Mouse (Mus musculus) large intestine, adult 2 months (tissue): ENCODE data around the gene Astn1. TPM values are rescaled to one million over a fixed set of nuclear protein-coding genes. Genes with fewer than 3 reads are reported as not detected.

Experiments
- DNase-seq: peaks from one replicate; pipeline ENCODE4 v3.0.0-alpha.2; 2012; ENCODE audit warnings: low read depth, low spot score
- WGBS: fragments of 180-500 bp; shearing (Covaris S2); methylation state at CpG from one replicate; pipeline ENCODE4 v1.1.7; 2018; 5-methylcytosine and 5-hydroxymethylcytosine counted together
- polyA plus RNA-seq: library from polyadenylated mRNA; depleted of rRNA; stranded (reverse); fragments of >200 nt; gene quantifications from 2 replicates; pipeline ENCODE4 v1.2.3, GENCODE M21; 2012

Astn1 gene
- polyA plus RNA-seq, 1 experiment: 0.27 TPM

DNA sequence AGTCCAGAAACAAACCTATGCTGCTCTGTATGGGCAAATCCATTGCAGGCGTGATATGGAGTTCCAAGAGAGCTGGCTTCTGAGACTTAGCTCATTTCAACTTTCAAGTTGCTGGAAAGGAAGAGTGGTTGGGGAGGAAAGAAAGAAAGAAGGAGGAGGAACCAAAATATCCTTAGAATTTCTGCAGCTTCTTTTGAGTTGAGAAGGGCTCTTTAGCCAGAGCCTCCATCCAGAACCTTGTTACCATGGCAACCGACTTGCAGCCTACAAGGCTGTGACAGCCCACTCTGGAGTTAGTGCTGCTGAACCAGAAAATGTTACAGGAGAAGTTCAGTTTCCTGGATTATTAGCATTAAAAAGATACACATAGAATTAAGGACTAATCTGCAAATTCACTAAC, 46.1 kb downstream of the Astn1 start:
- no peak for DNase-seq
- 74% methylated on average over 2 of the region's 2 CpGs for WGBS

DNA sequence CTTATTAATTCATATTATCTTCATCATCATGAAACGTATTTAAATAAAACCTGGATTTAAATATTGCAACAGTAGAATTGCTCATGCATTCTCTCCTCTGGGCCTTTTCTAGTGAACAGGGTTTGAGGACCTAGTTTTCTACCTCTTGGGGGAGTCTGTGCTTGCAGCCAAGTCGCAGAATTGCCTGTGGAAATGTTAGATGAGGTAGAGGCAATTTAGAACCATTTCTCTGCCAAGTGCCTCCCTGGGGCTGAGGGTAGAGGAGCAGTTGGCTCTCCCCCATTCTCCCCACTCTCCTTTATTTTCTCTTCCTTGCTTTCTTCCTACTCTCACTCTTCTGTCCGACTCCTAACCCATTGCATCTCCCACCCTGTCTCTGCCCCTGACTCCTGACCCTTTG, 49.1 kb downstream of the Astn1 start:
- no peak for DNase-seq
- WGBS: 58% methylated on average over 3 of the region's 3 CpGs

DNA sequence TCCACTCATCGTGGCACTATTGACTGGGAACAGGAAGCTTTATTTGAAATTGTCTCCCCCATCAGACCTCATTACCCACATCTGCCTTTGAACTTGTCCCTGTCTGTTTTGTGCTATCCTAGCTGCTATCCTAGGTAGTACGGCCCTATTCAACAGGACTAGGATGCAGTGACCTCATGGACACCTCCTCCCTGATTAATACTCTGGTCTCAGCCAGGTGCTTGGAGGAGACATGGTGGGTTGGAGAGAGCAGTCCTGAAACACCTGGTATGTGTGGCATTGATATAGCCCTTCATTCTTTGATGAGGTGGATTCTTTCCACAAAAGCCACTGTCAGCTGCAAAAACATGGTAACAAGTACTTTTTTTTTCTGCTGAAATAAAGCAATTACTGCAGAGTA, 52.1 kb downstream of the Astn1 start:
- 92% methylated on average over 2 of the region's 2 CpGs for WGBS
- DNase-seq: no peak

DNA sequence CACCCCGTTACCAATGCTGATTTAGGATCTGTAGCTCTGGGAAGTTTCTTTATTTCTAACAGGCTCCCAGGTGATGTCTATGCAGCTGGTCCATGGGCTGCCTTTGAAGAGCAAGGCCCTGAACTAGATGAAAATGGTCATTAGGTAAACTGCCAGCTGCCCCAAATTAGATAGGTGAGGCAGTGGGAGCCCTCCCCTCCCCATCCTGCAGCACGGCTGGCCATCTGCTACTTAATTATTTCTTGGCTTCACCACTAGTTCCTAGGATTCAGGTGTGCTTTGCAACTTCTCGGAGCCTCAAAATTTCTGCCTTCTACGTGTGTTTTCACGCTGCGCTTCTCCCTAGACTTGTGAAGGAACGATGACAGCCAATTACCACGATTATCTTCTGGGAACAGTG, 59.4 kb downstream of the Astn1 start:
- DNase-seq: no peak
- 68% methylated on average over 8 of the region's 8 CpGs for WGBS

DNA sequence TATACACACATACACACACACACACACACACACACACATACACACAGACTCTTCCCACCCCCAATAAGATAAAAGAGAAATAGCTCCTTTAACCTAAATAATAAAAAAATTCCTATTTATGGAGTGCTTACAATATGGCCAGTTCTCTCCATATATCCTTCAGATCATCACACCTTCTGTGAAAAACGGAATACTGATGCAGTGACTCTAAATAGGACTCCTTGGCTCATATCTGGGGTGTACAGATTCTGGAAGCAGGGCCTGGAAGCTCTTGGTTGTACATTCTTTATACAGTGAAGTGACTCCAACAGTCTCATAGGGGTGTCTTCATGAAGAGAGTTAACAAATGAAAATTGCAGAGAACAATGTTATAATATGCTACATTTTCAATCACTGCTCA, 60.7 kb downstream of the Astn1 start:
- 56% methylated on average over 1 of the region's 1 CpGs for WGBS
- no peak for DNase-seq

DNA sequence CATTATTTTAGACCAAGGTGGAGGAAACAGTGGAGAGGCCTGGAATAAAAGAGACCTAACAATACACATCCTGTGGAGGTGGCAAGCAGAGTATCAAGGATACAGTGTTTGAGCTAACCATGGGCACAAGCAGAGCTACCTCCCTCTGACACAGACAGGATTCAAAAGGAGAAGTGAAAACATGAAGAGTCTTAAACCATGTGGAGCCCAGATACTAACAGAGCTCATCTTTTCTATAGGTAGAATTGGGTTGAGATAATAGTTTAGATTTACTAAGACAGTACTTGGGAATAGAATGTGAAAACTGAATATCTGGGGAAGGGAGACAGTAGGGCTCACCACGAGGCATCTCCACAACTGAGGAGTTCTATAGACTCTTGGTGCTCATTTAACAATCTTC, 84.0 kb downstream of the Astn1 start:
- DNase-seq: no peak
- 63% methylated on average over 1 of the region's 1 CpGs for WGBS

DNA sequence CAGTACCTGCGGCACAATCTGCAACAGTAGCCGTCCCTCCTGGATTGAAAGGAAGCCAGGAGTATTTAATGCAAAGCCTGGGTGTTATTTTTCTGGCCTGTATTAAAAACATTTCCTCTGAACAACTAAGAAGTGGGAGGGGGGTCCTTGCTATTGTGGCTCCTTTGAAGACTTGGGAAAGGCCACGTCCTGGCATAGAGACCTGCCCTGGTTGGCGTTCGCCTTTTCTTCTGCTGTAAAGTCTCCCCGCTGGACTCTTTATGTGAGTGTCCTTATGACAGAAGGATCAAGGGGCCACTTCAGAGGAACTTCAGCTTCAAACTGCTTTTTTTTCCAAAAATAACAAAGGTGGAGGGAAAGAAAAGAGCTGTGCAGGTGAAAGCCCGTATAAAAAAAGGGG, 85.9 kb downstream of the Astn1 start:
- WGBS: 86% methylated on average over 7 of the region's 7 CpGs
- no peak for DNase-seq

DNA sequence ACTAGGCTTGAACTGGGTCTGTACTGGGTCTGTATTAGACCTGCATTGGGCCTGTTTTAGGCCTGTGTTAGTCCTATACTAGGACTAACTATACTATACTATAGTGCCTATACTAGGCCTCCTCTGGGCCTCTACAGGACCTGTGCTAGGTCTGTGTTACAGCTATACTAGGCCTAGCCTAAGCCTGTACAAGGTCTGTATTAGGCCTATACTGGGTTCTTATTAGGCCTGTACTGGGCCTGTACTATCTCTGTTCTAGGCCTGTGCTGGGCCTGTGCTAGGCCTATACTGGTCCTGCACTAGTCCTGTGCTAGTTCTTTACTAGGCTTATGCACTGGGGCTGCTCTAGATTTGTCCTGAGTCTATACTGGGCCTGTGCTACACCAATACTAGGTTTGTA, 90.6 kb downstream of the Astn1 start:
- no peak for DNase-seq

DNA sequence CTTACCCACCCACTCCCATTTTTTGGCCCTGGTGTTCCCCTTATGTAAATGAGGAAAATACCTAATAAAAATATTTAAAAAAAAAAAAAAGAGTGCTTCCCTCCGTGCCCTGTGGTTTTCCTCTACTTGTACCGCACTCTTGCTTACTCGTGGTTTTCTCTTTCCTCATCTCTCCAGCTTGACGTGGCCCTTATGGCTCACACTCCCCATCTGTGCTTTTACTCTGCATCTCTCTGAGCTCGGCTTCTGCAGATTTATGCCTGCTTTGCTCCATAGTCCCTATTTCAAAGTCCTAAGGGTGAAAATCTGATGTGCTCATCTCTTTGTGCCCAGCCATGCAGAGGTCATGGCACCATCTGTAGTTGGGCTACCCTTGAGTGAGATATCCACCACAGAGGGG, 91.5 kb downstream of the Astn1 start:
- no peak for DNase-seq
- WGBS: 79% methylated on average over 5 of the region's 5 CpGs

DNA sequence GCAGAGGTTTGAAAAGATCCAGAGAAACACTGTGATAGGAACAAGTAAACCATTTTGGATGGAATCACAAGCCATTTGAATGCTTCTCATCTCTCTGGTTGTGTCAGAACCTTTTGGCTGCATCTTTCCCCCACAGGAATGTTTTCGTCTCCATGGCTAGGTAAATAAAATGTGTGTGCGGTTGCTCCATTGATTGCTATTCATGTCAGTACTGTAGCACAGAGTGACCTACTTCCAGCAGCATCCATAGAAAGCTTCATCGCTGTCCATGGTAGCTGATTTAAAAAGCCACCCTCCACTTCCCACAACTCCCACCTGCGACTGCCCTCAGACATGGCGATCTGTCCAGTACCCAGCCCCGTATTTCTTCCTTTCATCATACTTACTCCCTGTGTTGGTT, 101.9 kb downstream of the Astn1 start:
- no peak for DNase-seq
- 58% methylated on average over 6 of the region's 6 CpGs for WGBS

DNA sequence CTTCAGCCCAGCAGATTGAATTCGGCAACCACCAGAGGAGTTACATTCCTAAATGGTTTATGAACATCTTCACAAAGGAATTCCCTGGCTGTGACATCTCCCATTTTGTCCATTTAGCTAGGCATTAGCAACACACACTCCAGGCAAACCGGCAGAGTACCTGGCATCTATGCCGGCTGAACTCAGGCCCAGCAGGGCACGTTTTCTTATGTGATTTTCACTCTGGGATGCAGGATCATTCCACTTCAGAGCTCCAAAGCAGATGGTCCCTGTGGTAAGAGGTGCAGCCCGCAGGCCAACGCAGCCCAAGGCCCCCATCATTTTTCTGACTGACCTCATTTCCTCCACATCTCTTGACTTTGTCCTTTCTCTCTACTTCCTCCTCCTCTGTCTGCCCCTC, 103.2 kb downstream of the Astn1 start:
- WGBS: 63% methylated on average over 6 of the region's 6 CpGs
- no peak for DNase-seq

DNA sequence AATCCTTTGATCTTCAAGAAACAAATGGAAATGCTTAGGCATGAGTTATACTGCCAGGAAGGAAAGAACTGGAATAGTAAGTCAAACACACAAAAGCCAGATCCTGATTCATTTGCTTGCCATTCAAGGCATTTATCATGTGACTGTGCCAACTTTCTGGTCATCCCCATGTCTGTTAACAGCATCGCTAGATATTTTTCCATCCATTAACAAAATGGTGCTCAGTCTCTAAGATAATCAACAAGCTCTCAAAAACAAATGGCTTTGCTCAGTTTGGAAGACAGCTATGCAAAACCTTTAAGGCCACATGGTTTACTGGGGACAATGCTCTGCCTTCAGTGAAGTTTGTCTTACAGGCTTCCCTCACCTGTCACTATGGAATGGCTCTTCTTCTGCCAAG, 115.8 kb downstream of the Astn1 start:
- no peak for DNase-seq
- WGBS: 86% methylated on average over 1 of the region's 1 CpGs

DNA sequence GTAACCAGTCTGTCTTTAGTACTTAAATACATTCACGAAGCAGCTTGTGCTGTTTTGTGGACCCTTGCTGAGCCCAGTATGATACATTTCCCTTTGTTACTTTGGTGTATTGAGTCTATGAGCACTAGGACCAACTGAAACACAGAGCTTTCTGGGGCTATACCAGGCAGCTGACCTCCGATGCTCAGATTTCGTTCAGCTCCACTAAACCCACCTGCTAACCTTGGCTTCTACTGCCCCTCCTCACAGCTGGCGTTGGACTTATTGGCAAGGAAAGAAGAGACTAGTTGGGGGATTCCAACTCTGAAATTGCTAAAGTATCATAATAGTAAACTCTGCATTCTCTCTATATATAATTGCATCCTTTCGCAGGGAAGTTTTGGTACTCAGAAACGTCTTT, 118.2 kb downstream of the Astn1 start:
- 79% methylated on average over 6 of the region's 6 CpGs for WGBS
- DNase-seq: no peak

DNA sequence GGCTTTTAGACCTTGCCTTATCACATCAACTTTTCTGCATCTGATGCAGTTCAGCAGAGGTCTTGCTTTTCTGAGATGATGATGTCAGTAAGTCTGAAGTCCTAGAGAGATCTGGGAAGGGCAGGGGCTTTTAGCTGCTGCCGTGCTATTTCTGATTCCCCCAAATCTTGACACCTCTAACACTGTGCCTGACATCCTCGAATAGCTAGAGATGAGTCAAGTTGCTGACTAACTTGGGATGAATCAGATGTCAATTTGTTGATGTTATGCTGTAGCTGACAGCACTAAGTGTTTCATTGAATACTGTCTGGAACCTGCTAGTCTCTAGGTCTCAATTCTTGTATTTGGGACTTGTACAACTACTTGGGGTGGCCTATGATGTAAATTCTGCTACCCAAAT, 121.7 kb downstream of the Astn1 start:
- 75% methylated on average over 2 of the region's 2 CpGs for WGBS
- no peak for DNase-seq

DNA sequence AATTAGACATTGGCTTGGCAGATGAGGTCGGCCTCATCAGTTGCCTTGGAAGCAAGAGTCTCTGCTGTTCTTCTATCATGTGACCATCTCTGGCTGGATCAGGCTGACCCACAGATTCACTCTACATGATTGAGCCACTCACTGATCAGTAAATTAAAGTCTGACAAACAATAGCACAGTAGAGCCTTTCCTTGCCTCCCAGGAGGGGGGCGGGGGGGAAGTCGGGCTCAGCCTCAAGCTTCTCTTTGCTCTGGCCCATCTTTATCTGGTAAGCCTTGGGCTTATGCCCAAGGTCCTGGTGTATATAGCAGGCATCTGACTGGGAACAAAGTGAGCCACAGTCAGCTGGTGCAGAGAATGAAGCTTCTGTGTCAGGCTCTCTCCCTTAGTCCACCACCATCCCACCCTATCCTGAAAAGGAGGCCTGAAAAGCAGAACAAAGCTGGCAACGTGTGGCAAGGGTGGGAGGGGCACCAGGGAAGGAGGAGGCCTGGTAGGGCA, 127.5 kb downstream of the Astn1 start:
- 51% methylated on average over 4 of the region's 4 CpGs for WGBS
- no peak for DNase-seq

DNA sequence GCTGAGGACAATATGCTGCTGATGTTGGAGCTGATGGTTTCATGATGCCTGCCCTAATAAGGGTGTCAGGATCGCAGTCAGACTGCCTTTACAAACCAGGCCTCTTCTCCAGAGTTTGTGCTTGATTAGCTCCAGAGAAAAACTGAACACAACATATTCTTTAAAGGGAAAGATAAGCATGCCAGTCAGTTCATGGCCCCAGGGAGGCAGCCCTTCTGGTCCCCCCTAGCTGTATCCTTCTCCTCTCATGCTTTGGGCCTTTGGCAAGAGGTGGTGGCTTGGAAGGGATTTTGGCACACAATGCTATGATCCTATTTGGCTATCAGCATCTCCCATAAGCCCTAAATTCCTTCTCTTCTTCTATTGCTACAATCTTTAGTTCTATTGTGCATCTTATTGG, 128.1 kb downstream of the Astn1 start:
- 73% methylated on average over 1 of the region's 1 CpGs for WGBS
- no peak for DNase-seq

DNA sequence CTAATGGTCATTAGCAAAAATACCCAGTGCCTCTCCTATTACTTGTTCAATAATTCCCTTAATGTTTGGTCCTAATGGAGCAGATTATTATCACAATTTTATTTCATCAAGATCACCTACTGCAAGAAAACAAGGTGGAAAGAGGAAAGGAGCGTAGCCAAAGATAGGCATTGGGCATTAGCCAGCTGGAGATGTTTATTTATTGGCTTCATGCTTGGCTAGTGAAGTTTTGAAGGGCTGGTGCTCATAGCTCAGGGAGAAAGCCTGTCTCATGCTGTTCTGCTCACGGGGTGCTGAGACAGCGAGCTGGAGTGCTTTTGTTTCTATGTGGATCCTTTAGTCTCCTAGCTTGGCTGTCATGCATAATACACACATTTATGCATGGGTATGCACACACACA, 131.2 kb downstream of the Astn1 start:
- DNase-seq: no peak
- 79% methylated on average over 3 of the region's 3 CpGs for WGBS

DNA sequence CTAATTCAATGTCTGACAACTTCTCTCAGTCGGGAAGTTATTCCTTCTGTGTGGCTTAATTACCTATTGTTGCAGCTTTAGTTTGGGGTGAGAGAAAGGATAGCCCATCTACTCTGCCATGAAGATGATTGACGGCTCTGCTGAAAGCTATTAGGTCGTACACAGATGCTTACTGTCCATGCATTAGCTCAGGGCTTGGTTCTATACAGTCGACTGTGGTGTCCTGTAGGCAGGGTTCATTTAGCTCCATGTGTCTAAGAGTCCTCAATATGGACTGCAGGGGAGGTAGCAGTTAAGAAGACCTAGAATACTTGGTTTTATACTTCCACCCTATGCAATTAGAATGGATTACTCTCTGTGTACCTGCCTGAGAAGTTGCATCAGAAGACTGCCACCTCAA, 138.1 kb downstream of the Astn1 start:
- WGBS: 72% methylated on average over 4 of the region's 4 CpGs
- no peak for DNase-seq

DNA sequence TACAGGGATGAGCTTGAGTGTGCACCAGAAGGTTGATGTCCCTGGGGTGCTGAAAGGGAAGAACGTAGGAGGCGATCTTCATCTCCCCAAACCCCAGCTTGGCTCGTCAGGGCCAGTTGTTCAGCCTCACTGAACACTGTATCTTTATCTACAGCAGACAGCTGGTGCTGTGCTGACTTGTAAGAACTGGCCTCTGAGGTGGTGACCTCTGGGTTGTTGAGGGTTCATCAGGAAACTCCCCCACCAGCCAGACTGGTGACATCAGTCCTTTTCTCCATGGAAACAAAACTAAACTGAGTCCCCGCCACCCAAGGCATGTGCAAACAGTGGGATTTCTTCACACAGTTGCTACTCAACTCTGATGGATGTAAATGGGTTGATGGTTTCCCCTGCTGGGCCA, 138.9 kb downstream of the Astn1 start:
- DNase-seq: no peak
- WGBS: 78% methylated on average over 4 of the region's 4 CpGs

DNA sequence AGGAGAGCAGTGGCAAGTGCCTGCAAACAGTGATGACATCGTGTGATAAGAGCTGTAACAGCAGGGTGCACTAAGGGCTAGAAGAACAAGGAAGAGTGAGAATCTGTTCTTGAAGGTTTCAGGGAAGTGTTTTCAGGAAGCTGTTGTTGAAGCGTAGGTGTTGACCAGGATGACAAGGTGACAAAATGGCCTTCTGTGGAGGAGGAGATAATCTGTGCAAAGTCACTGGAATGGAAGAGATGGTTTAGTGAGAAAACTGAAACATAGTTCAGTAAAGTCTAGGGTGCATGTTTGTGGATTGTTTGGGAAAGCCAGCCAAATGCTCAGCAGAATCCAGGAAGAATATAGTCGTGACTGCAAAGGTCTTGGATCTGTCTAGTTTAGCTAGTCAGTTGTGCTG, 145.5 kb downstream of the Astn1 start:
- 31% methylated on average over 3 of the region's 3 CpGs for WGBS
- no peak for DNase-seq

DNA sequence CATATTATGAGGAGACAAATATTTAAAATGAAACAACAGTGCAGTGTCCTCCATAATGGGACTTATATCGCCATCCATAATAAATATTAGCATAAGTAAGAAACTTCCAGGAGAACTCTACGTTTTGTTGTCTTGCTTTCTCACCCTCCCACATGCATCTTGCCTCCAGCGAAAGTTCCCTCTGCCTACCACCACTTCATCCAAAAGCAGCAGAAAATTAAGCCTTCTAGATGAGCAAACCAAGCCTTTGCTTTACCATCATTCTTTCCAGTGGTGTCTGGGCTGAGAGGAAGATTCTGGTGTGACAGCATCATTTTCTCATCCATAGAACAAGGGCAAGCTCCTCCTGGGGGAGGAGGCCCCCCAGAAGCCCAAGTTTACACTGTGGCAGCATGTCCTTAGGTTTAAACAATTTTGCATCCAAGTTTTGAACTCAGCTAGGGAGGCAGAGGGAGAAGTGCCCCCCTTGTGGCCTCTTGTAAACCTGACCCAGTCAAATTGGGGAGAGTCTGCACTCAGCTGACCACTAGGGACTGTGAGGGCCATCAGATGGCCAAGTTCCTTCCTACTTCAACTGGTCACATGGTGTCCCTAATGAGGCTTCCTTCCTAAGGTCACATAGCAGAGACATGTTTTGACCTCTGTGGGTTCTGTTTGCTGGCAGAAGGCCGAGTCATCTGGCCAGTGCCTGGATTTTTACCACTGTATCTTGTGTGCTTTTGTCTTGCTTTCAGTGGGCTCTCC, 147.2 kb downstream of the Astn1 start:
- 80% methylated on average over 4 of the region's 4 CpGs for WGBS
- no peak for DNase-seq
